Mouse (Mus musculus): ENCODE results near the gene Alpk3. TPM values are rescaled to one million over a fixed set of nuclear protein-coding genes. Genes with fewer than 3 reads are reported as not detected.
"Not testable (repeated sequence)": the region's sequence is repeated elsewhere in the genome, so short reads cannot be mapped to it uniquely, and the experiment has no call there.

Alpk3 gene
- polyA plus RNA-seq, 1 experiment from 2014 or later, result 0.15 TPM

DNA sequence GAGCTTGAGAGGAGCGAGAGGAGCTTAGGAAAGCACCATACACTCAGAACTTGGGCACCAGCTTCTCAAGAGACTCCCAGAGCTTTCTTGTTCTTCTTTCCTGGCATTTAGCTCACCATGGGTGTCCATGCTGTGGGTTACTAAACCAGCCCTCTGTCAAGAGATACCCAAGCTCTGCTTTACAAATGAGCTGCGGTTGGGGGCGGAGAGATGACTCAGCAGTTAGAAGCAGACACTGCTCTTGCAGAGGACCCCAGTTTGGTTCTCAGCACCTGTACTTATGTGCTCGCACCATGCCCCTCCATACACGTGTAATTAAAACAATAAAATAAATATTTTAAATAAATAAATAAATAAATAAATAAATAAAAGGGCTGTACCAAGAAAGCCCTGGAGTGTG is 79.9 kb downstream of the Alpk3 start:
- ATAC-seq (ENCODE audit: low FRiP score), result no peak
- H3K36me3 ChIP-seq, result no peaks in the 10 kb centered on the region
- H3K4me1 ChIP-seq, result 0 out of 2 replicates have a peak, but pooled peaks cover 10% of the 10 kb centered on the region
- 90% methylated on average over 5 of the region's 5 CpGs for WGBS
- no peaks in the 10 kb centered on the region for H3K9me3 ChIP-seq (replicated peaks)
- H3K9ac ChIP-seq, result no peak overlapping the region
- no peak overlapping the region for H3K4me2 ChIP-seq (replicated peaks)
- H3K27ac ChIP-seq, result no peak overlapping the region
- no peaks in the 10 kb centered on the region; the same call in 1 of the 2 replicates for H3K27me3 ChIP-seq
- no peak overlapping the region for H3K4me3 ChIP-seq

DNA sequence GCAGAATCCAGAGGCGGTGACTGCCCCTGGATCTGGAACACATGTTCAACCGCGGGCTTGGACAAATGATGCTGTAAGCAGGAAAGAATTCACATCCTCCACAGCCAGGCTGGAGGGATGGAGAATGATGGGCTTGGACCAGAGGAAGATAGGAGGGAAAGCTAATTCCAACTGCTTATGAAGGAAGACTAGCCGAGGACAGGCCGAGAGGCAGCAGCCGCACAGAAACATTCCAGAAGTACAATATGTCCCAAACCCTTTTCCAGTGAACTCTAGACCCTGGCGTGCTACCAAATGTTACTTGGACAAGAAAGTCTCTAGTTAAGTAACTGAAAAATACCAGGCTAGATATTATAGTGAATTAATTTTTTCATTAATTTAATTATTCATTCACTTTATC is 81.7 kb downstream of the Alpk3 start:
- no peaks in the 10 kb centered on the region for H3K9me3 ChIP-seq (replicated peaks)
- no peak for ATAC-seq (ENCODE audit: low FRiP score)
- WGBS, result 90% methylated on average over 7 of the region's 7 CpGs
- no peak overlapping the region for H3K4me2 ChIP-seq (replicated peaks)
- no peak overlapping the region for H3K27ac ChIP-seq
- H3K9ac ChIP-seq, result no peak overlapping the region
- H3K36me3 ChIP-seq, result no peaks in the 10 kb centered on the region
- H3K4me3 ChIP-seq, result no peak overlapping the region
- no peaks in the 10 kb centered on the region for H3K4me1 ChIP-seq
- no peaks in the 10 kb centered on the region for H3K27me3 ChIP-seq

DNA sequence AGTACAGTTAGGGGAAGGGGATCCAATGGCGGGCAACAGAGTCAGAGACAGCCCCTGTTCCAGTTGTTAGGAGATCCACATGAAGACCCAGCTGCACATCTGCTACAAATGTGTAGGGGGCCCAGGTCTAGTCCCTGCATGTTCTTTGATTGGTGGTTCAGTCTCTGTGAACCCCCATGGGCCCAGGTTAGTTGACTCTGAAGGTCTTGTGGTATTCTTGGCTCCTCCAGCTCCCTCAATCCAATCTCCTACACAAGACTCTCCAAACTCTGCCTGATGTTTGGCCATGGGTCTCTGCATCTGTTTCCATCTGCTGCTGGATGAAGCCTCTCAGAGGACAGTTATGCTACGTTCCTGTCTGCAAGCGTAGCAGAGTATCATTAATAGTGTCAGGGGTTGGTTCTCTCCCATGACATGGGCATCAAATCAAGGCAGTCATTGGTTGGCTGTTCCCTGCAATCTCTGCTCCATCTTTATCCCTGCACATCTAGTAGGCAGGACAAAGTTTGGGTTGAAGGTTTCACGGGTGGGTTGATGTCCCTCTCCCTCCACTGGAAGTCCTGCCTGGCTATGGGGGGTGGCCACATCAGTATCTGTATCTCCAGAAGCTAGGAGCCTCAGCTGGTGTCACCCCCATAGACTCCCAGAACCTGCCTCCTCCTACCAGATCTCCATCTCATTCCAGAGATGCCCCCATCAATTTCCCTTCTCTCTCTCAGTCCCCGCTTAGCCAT is 82.4 kb downstream of the Alpk3 start:
- H3K27ac ChIP-seq, result no peak overlapping the region
- H3K4me2 ChIP-seq (replicated peaks), result no peak overlapping the region
- H3K4me3 ChIP-seq, result no peak overlapping the region
- H3K9ac ChIP-seq, result no peak overlapping the region
- no peaks in the 10 kb centered on the region for H3K36me3 ChIP-seq
- H3K4me1 ChIP-seq, result no peaks in the 10 kb centered on the region
- H3K9me3 ChIP-seq (replicated peaks), result no peaks in the 10 kb centered on the region
- 87% methylated on average over 5 of the region's 5 CpGs for WGBS
- H3K27me3 ChIP-seq, result no peaks in the 10 kb centered on the region
- ATAC-seq (ENCODE audit: low FRiP score), result no peak

DNA sequence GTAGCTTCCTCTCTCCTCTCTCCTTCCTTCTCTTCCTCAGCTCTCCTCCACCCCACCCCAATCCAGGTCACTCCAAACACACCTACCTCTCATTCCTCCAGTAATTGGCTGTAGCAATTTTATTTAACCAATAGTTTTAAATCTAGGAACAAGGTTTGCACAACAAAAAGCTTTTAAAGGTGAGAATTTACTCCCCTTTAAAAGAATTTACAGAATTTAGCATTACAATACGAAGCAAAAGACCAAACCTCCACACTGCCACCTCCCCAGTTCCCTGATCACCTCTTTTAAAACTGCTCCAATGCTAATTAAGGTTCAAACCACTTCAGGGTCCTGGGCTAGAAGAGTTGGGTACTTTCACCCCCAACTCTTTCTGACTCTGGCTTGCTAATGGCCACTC is 84.1 kb downstream of the Alpk3 start:
- WGBS, result 73% methylated on average over 1 of the region's 1 CpGs
- no peak overlapping the region for H3K4me3 ChIP-seq
- ATAC-seq (ENCODE audit: low FRiP score), result no peak
- H3K27me3 ChIP-seq, result no peaks in the 10 kb centered on the region
- no peaks in the 10 kb centered on the region for H3K36me3 ChIP-seq
- H3K4me2 ChIP-seq (replicated peaks), result no peak overlapping the region
- no peaks in the 10 kb centered on the region for H3K4me1 ChIP-seq
- H3K9ac ChIP-seq, result no peak overlapping the region
- no peak overlapping the region for H3K27ac ChIP-seq
- H3K9me3 ChIP-seq (replicated peaks), result no peaks in the 10 kb centered on the region

DNA sequence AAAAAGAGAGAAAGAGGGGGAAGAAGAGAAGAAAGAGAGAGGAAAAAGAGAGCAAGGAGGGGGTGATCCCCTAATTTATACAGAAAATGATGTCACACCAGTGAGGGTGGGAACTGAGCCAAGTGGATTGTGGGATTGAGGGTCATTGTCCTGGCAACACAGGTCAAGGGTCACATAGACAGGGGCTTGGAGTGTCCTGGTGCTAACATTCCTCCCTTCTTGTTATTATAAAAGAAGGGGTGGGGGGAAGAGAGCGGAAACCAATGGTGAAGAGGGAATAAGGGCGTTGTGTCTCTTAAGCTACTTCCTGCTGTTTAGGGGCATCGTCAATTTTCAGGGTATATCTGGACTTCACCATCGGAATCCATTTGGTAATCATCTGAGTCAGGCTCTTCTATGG is 85.7 kb downstream of the Alpk3 start:
- not testable (repeated sequence) for H3K36me3 ChIP-seq; H3K4me2 ChIP-seq (replicated peaks); H3K27me3 ChIP-seq; H3K27ac ChIP-seq; H3K4me3 ChIP-seq; H3K4me1 ChIP-seq; H3K9me3 ChIP-seq (replicated peaks); ATAC-seq (ENCODE audit: low FRiP score); H3K9ac ChIP-seq
- WGBS, result 68% methylated on average over 4 of the region's 4 CpGs

DNA sequence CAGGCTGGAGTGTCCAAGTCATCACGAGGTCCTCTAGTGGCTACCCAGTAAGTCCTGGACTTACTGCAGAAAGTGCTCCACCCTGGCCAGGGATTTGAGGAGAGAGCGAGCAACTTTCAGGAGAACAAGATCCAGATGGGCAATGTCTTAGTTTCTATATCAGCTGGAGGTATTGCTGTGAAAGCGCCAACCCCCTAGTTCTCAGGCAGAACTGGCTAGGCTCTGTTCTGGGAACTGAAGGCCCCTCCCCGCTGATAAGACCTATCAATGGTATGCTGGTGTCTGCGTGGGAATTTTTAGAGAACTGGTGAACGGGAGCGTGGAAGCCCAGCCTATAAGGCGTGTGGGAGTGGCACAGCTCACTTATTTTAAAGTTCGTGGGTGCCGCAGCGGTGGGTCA is 92.4 kb downstream of the Alpk3 start:
- no peaks in the 10 kb centered on the region for H3K4me1 ChIP-seq
- ATAC-seq (ENCODE audit: low FRiP score), result no peak
- H3K4me3 ChIP-seq, result no peak overlapping the region
- H3K36me3 ChIP-seq, result no peaks in the 10 kb centered on the region
- no peak overlapping the region for H3K27ac ChIP-seq
- no peak overlapping the region for H3K4me2 ChIP-seq (replicated peaks)
- H3K9me3 ChIP-seq (replicated peaks), result 0 out of 2 replicates have a peak, but pooled peaks cover 6% of the 10 kb centered on the region
- 91% methylated on average over 11 of the region's 11 CpGs for WGBS
- H3K27me3 ChIP-seq, result no peaks in the 10 kb centered on the region
- no peak overlapping the region for H3K9ac ChIP-seq

DNA sequence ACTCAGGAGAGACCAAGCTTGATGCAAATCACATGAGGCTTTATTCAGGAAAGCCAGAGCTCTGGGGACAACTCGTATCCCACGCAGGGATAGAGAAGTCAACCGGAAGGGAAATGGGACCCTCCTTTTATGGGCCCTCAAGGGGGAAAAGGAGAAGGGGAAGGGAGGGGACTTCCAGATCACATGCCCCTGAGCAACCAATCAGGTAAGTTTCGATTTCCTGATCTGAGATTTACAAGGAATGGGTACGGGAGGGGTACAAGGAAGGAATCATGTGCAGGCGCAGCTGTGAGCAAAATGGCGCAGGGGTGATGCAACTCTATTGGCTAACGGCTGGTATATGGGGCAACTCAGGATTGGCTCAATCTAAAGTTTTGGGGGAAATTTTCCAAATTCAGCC is 93.8 kb downstream of the Alpk3 start:
- H3K9ac ChIP-seq, result no peak overlapping the region
- WGBS, result 93% methylated on average over 8 of the region's 8 CpGs
- no peak overlapping the region for H3K4me3 ChIP-seq
- H3K36me3 ChIP-seq, result no peaks in the 10 kb centered on the region
- no peak for ATAC-seq (ENCODE audit: low FRiP score)
- no peaks in the 10 kb centered on the region for H3K27me3 ChIP-seq
- H3K4me1 ChIP-seq, result no peaks in the 10 kb centered on the region
- H3K9me3 ChIP-seq (replicated peaks), result 0 out of 2 replicates have a peak, but pooled peaks cover 6% of the 10 kb centered on the region
- H3K27ac ChIP-seq, result no peak overlapping the region
- no peak overlapping the region for H3K4me2 ChIP-seq (replicated peaks)

DNA sequence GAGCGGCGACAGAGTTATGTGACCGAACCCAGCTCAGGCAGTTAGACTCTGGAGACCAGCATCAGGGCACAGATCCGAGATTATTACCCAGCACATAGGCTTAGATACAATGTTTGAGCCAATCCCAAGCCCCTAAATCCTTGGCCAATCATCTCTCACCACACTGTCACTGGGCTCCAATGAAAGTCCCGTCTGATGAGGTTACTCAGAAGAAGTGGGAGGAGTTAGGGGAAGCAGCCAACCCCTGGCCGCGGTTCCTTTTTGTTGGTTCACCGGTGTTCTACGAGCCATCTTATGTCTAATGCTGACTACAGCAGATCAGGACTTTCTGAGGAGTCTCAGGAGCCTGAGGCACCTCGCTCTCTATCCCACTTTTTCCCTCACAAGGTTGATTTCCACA is 94.9 kb downstream of the Alpk3 start:
- H3K9ac ChIP-seq, result no peak overlapping the region
- no peak overlapping the region for H3K27ac ChIP-seq
- no peak for ATAC-seq (ENCODE audit: low FRiP score)
- no peaks in the 10 kb centered on the region for H3K4me1 ChIP-seq
- 96% methylated on average over 10 of the region's 10 CpGs for WGBS
- H3K36me3 ChIP-seq, result no peaks in the 10 kb centered on the region
- H3K4me2 ChIP-seq (replicated peaks), result no peak overlapping the region
- H3K27me3 ChIP-seq, result no peaks in the 10 kb centered on the region
- no peak overlapping the region for H3K4me3 ChIP-seq
- H3K9me3 ChIP-seq (replicated peaks), result 0 out of 2 replicates have a peak, but pooled peaks cover 6% of the 10 kb centered on the region

DNA sequence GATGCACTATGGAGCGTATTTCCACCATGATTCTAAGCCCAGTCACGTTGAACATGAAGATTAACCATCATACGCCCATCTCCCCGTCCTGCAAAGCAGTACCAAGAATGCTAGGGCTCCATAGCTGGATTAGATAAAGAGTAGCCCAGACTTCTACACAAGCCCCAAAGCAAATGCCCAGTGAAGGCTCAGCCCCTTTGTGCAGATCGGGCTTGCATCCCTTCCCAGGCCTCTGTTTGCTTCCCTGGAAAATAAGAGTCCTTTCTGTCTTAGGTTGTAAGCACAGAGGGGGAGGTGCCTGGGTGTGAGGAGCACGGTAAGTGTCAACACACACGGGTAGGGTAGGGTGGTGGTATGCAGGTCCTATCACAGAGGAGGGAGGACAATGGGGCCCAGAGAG is 95.4 kb downstream of the Alpk3 start:
- ATAC-seq (ENCODE audit: low FRiP score), result no peak
- 80% methylated on average over 7 of the region's 7 CpGs for WGBS
- no peaks in the 10 kb centered on the region for H3K4me1 ChIP-seq
- no peaks in the 10 kb centered on the region for H3K27me3 ChIP-seq
- no peak overlapping the region for H3K4me3 ChIP-seq
- no peak overlapping the region for H3K4me2 ChIP-seq (replicated peaks)
- H3K9me3 ChIP-seq (replicated peaks), result 0 out of 2 replicates have a peak, but pooled peaks cover 6% of the 10 kb centered on the region
- H3K36me3 ChIP-seq, result no peaks in the 10 kb centered on the region
- H3K27ac ChIP-seq, result no peak overlapping the region
- no peak overlapping the region for H3K9ac ChIP-seq

DNA sequence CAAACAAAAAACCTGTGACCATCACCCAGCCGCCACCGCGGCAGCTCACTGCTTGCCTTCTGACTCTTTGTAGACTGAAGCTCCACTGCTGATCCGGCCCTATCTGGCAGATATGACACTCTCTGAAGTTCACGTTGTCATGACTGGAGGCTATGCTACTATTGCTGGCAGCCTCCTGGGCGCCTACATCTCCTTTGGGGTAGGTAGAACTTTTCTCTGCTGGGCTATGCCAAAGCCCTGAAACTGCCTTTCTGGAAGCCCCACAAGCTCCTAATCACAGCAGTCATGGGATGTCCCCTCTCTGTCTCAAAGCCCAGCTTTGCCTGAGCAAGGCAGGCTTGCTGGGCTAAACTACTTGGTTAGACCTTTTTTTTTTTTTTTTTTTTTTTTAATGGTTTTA is 95.9 kb downstream of the Alpk3 start:
- WGBS, result 84% methylated on average over 6 of the region's 6 CpGs
- Histone ChIP-seq H3K9ac (no peak overlapping the region), H3K27ac (no peak overlapping the region), H3K36me3 (no peaks in the 10 kb centered on the region), H3K9me3 (replicated peaks) (0 out of 2 replicates have a peak, but pooled peaks cover 6% of the 10 kb centered on the region), H3K4me1 (no peaks in the 10 kb centered on the region), H3K4me3 (no peak overlapping the region), H3K4me2 (replicated peaks) (no peak overlapping the region), H3K27me3 (no peaks in the 10 kb centered on the region)
- ATAC-seq (ENCODE audit: low FRiP score), result no peak

DNA sequence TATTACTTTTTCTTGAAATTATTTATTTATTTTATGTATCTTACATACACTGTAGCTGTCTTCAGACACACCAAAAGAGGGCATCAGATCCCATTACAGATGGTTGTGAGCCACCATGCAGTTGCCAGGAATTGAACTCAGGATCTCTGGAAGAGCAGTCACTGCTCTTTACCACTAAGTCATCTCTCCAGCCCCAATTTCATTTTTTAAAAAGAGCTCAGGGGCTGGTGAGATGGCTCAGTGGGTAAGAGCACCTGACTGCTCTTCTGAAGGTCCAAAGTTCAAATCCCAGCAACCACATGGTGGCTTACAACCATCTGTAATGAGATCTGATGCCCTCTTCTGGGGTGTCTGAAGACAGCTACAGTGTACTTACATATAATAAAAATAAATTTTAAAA is 96.8 kb downstream of the Alpk3 start:
- not testable (repeated sequence) for H3K9me3 ChIP-seq (replicated peaks); H3K9ac ChIP-seq; H3K4me2 ChIP-seq (replicated peaks); ATAC-seq (ENCODE audit: low FRiP score); H3K27me3 ChIP-seq; H3K36me3 ChIP-seq; H3K27ac ChIP-seq; H3K4me1 ChIP-seq; H3K4me3 ChIP-seq

DNA sequence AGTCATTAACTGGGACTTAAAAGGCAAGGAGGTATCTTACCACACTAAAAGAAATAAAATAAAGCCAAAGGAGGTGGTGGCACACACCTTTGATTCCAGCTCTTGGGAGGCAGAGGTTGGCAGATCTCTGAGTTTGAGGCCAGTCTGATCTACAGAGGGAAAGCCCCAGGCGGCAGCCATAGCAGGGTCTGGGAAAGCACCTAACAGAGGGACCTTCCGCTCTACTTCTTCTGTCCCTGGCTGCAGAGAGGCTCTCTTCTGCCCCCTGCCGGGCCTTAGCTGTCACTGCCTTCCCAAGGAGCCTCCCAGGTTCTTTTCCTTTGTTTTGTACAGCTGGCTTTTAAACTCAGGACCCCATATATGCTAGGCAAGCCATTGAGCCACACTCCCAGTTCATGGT is 97.6 kb downstream of the Alpk3 start:
- H3K27me3 ChIP-seq, result no peaks in the 10 kb centered on the region
- 0 out of 2 replicates have a peak, but pooled peaks have one; percentile 46 for ATAC-seq (ENCODE audit: low FRiP score)
- H3K4me2 ChIP-seq (replicated peaks), result no peak overlapping the region
- 0 out of 2 replicates have a peak, but pooled peaks cover 6% of the 10 kb centered on the region for H3K9me3 ChIP-seq (replicated peaks)
- no peaks in the 10 kb centered on the region for H3K36me3 ChIP-seq
- no peak overlapping the region for H3K9ac ChIP-seq
- H3K27ac ChIP-seq, result no peak overlapping the region
- WGBS, result 6% methylated on average over 3 of the region's 3 CpGs
- no peaks in the 10 kb centered on the region for H3K4me1 ChIP-seq
- H3K4me3 ChIP-seq, result no peak overlapping the region

All from hindbrain, embryonic 12.5 days (tissue).